Comparison of ENCODE assay signal across 9 mouse cellular contexts in the genomic region with DNA sequence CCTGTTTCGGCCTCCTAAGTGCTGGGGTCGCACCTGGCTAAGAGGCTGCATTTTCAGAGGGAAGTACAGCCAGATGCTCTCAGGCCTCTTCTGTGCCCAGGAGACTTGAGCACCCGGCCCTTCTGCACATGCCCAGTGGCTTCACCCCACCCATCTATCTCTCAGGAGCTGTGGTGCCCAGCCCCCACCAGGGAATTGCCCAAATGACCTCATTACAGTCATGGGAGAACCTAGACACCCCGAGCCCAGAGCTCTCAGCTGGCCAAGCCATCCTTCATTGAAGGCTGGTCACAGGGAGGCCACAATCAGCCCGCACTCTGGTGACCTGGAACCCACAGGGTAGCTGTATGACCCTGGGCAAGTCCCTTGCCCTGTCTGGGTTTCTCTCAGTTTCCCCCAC. TPM values are rescaled to one million over a fixed set of nuclear protein-coding genes. Genes with fewer than 3 reads are reported as not detected.
DNase-seq lines count a peak whose midpoint lies in the region; ATAC-seq and TF ChIP-seq lines count a peak whose summit lies in the region.
"Had no signal": no experiment of that assay in that cellular context is flagged by ENCODE, and none has a peak within 500 bp of the region (broad histone marks: within the 10 kb centered on the region; RNA-seq: fewer than 3 reads in every experiment).

No protein-coding gene starts in this region.

- H3K27me3 ChIP-seq in kidney, adult 2 months (replicated peaks; ENCODE audit: control insufficient read depth, insufficient read depth, low read length), result no peaks in the 10 kb centered on the region
- H3K27me3 ChIP-seq in stomach, embryonic 14.5 days (ENCODE audit: control insufficient read depth, insufficient read depth, low read length), result peaks cover 8% of the 10 kb centered on the region; the same call in 1 of the 2 replicates
- no peaks in the 10 kb centered on the region; the same call in 1 of the 2 replicates for H3K27me3 ChIP-seq in stomach, postnatal 0 days (ENCODE audit: control insufficient read depth, insufficient read depth, low read length)
- peaks cover 37% of the 10 kb centered on the region for H3K27me3 ChIP-seq in embryonic facial prominence, embryonic 13.5 days
- H3K27me3 ChIP-seq in stomach, embryonic 15.5 days (replicated peaks), result peaks cover 14% of the 10 kb centered on the region

- TF ChIP-seq EP300 in stomach, postnatal 0 days (optimal IDR thresholded peaks at IDR 0.05), result no peak

- H3K9me3 ChIP-seq in stomach, embryonic 14.5 days (ENCODE audit: control insufficient read depth, low read depth, low read length), result no peaks in the 10 kb centered on the region
- no peaks in the 10 kb centered on the region for H3K9me3 ChIP-seq in stomach, postnatal 0 days (ENCODE audit: control insufficient read depth, low read length)
- no peaks in the 10 kb centered on the region for H3K9me3 ChIP-seq in embryonic facial prominence, embryonic 13.5 days
- H3K9me3 ChIP-seq in stomach, embryonic 15.5 days, result no peaks in the 10 kb centered on the region

- no peak for ATAC-seq in stomach, embryonic 14.5 days (ENCODE audit: insufficient number of reproducible peaks, insufficient read depth, low FRiP score, low read depth)
- no peak for ATAC-seq in stomach, postnatal 0 days (ENCODE audit: low FRiP score, low TSS enrichment)
- ATAC-seq in embryonic facial prominence, embryonic 13.5 days (ENCODE audit: insufficient number of reproducible peaks, insufficient read depth, low FRiP score, low TSS enrichment, low read depth), result no peak
- no peak for ATAC-seq in stomach, embryonic 15.5 days (ENCODE audit: insufficient read depth, low FRiP score, low read depth)

- peak overlapping the region; percentile 2; the same call in 1 of the 2 replicates for H3K4me3 ChIP-seq in kidney, adult 2 months (ENCODE audit: insufficient read depth, low read depth, low read length)
- H3K4me3 ChIP-seq in stomach, embryonic 14.5 days (ENCODE audit: low read depth, low read length), result no peak overlapping the region
- no peak overlapping the region for H3K4me3 ChIP-seq in stomach, postnatal 0 days (ENCODE audit: low read depth, low read length)
- 0 out of 2 replicates have a peak overlapping the region, but pooled peaks have one; percentile 3 for H3K4me3 ChIP-seq in embryonic facial prominence, embryonic 13.5 days
- peak overlapping the region; percentile 9; the same call in 1 of the 2 replicates for H3K4me3 ChIP-seq in stomach, embryonic 15.5 days (replicated peaks)

- DNase-seq in kidney, adult 2 months, result no peak
- DNase-seq in kidney, postnatal 25 days, result no peak
- no peak for DNase-seq in stomach, postnatal 0 days (ENCODE audit: low spot score)
- DNase-seq in urinary bladder, adult 2 months (ENCODE audit: low spot score), result no peak
- DNase-seq: cerebellum, adult 9-10 months; lung, postnatal 36 days had no signal

- no peaks in the 10 kb centered on the region for H3K36me3 ChIP-seq in kidney, adult 2 months (ENCODE audit: control insufficient read depth, insufficient read depth, low read length)
- no peaks in the 10 kb centered on the region for H3K36me3 ChIP-seq in stomach, embryonic 14.5 days (ENCODE audit: control insufficient read depth, insufficient read depth, low read length)
- H3K36me3 ChIP-seq in stomach, postnatal 0 days (ENCODE audit: control insufficient read depth, insufficient read depth, low read length), result no peaks in the 10 kb centered on the region
- H3K36me3 ChIP-seq in embryonic facial prominence, embryonic 13.5 days, result no peaks in the 10 kb centered on the region
- 0 out of 2 replicates have a peak, but pooled peaks cover 3% of the 10 kb centered on the region for H3K36me3 ChIP-seq in stomach, embryonic 15.5 days

- no peak overlapping the region for H3K27ac ChIP-seq in kidney, adult 2 months (ENCODE audit: insufficient read depth, low read depth, low read length)
- no peak overlapping the region for H3K27ac ChIP-seq in stomach, embryonic 14.5 days (ENCODE audit: low read length)
- no peak overlapping the region for H3K27ac ChIP-seq in stomach, postnatal 0 days (replicated peaks)
- no peak overlapping the region for H3K27ac ChIP-seq in embryonic facial prominence, embryonic 13.5 days
- H3K27ac ChIP-seq in stomach, embryonic 15.5 days, result no peak overlapping the region

- peaks cover 4% of the 10 kb centered on the region; the same call in 1 of the 2 replicates for H3K4me1 ChIP-seq in kidney, adult 2 months (ENCODE audit: control insufficient read depth, insufficient read depth, low read length)
- H3K4me1 ChIP-seq in stomach, embryonic 14.5 days (ENCODE audit: control insufficient read depth, insufficient read depth, low read length), result peaks cover 53% of the 10 kb centered on the region
- peaks cover 3% of the 10 kb centered on the region for H3K4me1 ChIP-seq in stomach, postnatal 0 days (replicated peaks; ENCODE audit: control insufficient read depth, insufficient read depth)
- H3K4me1 ChIP-seq in embryonic facial prominence, embryonic 13.5 days, result peaks cover 65% of the 10 kb centered on the region
- H3K4me1 ChIP-seq in stomach, embryonic 15.5 days, result peaks cover 72% of the 10 kb centered on the region

- H3K4me2 ChIP-seq in stomach, embryonic 14.5 days (replicated peaks; ENCODE audit: low read depth, low read length), result peak overlapping the region; percentile 88; the same call in 1 of the 2 replicates
- no peak overlapping the region; the same call in 1 of the 2 replicates for H3K4me2 ChIP-seq in stomach, postnatal 0 days (replicated peaks; ENCODE audit: low read depth)
- peak overlapping the region; percentile 36 for H3K4me2 ChIP-seq in embryonic facial prominence, embryonic 13.5 days
- H3K4me2 ChIP-seq in stomach, embryonic 15.5 days, result 0 out of 2 replicates have a peak overlapping the region, but pooled peaks have one; percentile 29

- 60% methylated on average over 5 of the region's 5 CpGs for WGBS in kidney, adult 2 months
- WGBS in stomach, embryonic 14.5 days, result 71% methylated on average over 5 of the region's 5 CpGs
- 78% methylated on average over 5 of the region's 5 CpGs for WGBS in stomach, postnatal 0 days
- WGBS in embryonic facial prominence, embryonic 13.5 days, result 65% methylated on average over 5 of the region's 5 CpGs
- 81% methylated on average over 5 of the region's 5 CpGs for WGBS in stomach, embryonic 15.5 days

- TF ChIP-seq POLR2A in kidney, adult 2 months (IDR thresholded peaks at IDR 0.05; ENCODE audit: low read depth, low read length), result no peak

- TF ChIP-seq CTCF in kidney, adult 2 months (conservative IDR thresholded peaks at IDR 0.05; ENCODE audit: insufficient read depth, insufficient read length, low read depth, low read length), result no peak
- no peak for TF ChIP-seq CTCF in stomach, postnatal 0 days (IDR thresholded peaks at IDR 0.05; ENCODE audit: low read depth)

- no peak overlapping the region for H3K9ac ChIP-seq in stomach, embryonic 14.5 days (replicated peaks; ENCODE audit: low read depth, low read length)
- H3K9ac ChIP-seq in stomach, postnatal 0 days (ENCODE audit: low read length), result no peak overlapping the region
- 0 out of 2 replicates have a peak overlapping the region, but pooled peaks have one; percentile 40 for H3K9ac ChIP-seq in embryonic facial prominence, embryonic 13.5 days
- H3K9ac ChIP-seq in stomach, embryonic 15.5 days, result no peak overlapping the region

RNA-seq across cellular contexts. Expression of a gene that starts 5.8 kb away (rescaled TPM):
- 54.2 and 60.2 TPM in 2 replicates for polyA plus RNA-seq in kidney, adult 2 months (2012; rRNA removed)
- polyA plus RNA-seq in stomach, embryonic 14.5 days (2014; fragmentation: Nextera tagmentation; extraction: Ambion mirVana), result 43.1 and 44.5 TPM in 2 replicates
- polyA plus RNA-seq in stomach, postnatal 0 days (2015; fragmentation: Nextera tagmentation; extraction: Ambion mirVana), result 9.7 and 10.4 TPM in 2 replicates
- 25.2 and 40.3 TPM in 2 replicates for polyA plus RNA-seq in embryonic facial prominence, embryonic 13.5 days (2015; fragmentation: Nextera tagmentation; extraction: Ambion mirVana)
- polyA plus RNA-seq in stomach, embryonic 15.5 days (2015; fragmentation: Nextera tagmentation; extraction: Ambion mirVana), result 31.3 and 37.7 TPM in 2 replicates
- 35.8 and 45.2 TPM in 2 replicates for polyA plus RNA-seq in urinary bladder, adult 2 months (2012; rRNA removed)

RNA-seq across cellular contexts. Expression of a gene that starts 44.3 kb away (rescaled TPM):
- not detected in 2 replicates for polyA plus RNA-seq in kidney, adult 2 months (2012; rRNA removed)
- polyA plus RNA-seq in stomach, embryonic 14.5 days (2014; fragmentation: Nextera tagmentation; extraction: Ambion mirVana), result not detected in 2 replicates
- polyA plus RNA-seq in stomach, postnatal 0 days (2015; fragmentation: Nextera tagmentation; extraction: Ambion mirVana), result not detected in 2 replicates
- not detected in 2 replicates for polyA plus RNA-seq in embryonic facial prominence, embryonic 13.5 days (2015; fragmentation: Nextera tagmentation; extraction: Ambion mirVana)
- polyA plus RNA-seq in stomach, embryonic 15.5 days (2015; fragmentation: Nextera tagmentation; extraction: Ambion mirVana), result not detected in 2 replicates
- polyA plus RNA-seq in urinary bladder, adult 2 months (2012; rRNA removed), result not detected in 2 replicates

RNA-seq across cellular contexts. Expression of a gene that starts 57.5 kb away (rescaled TPM):
- polyA plus RNA-seq in kidney, adult 2 months (2012; rRNA removed), result 0.66 and 0.96 TPM in 2 replicates
- 0.25 TPM in 1 of 2 replicates, not detected in the other for polyA plus RNA-seq in stomach, embryonic 14.5 days (2014; fragmentation: Nextera tagmentation; extraction: Ambion mirVana)
- 0.10 TPM in 2 replicates for polyA plus RNA-seq in stomach, postnatal 0 days (2015; fragmentation: Nextera tagmentation; extraction: Ambion mirVana)
- polyA plus RNA-seq in embryonic facial prominence, embryonic 13.5 days (2015; fragmentation: Nextera tagmentation; extraction: Ambion mirVana), result 0.14 and 0.43 TPM in 2 replicates
- 0.15 and 0.31 TPM in 2 replicates for polyA plus RNA-seq in stomach, embryonic 15.5 days (2015; fragmentation: Nextera tagmentation; extraction: Ambion mirVana)
- polyA plus RNA-seq in urinary bladder, adult 2 months (2012; rRNA removed), result 0.44 and 0.66 TPM in 2 replicates

Comparison
In these comparisons a context has a peak if more than half of its experiments do, and no peak if none do; other contexts are left out.
1. H3K4me3 ChIP-seq: peak in kidney, adult 2 months (single experiment), embryonic facial prominence, embryonic 13.5 days (single experiment) and stomach, embryonic 15.5 days (single experiment); none in stomach, embryonic 14.5 days (single experiment) and stomach, postnatal 0 days (single experiment).